Mouse (Mus musculus) bone marrow, adult 2 months (tissue): ENCODE data around the gene Brd4.

Experiments
- CTCF ChIP-seq: fragments of 200-500 bp; IDR thresholded peaks from 2 replicates; pipeline ENCODE4 v1.5.1; 2011; ENCODE audit warnings: low read length, control low read depth; ENCODE audit not compliant: control insufficient read depth, insufficient read depth
- POLR2A ChIP-seq: fragments of 200-500 bp; IDR thresholded peaks from 2 replicates; pipeline ENCODE4 v1.6.1; 2011; ENCODE audit warnings: low read depth, mild to moderate bottlenecking, control low read depth, low read length, borderline replicate concordance; ENCODE audit not compliant: control insufficient read depth

DNA sequence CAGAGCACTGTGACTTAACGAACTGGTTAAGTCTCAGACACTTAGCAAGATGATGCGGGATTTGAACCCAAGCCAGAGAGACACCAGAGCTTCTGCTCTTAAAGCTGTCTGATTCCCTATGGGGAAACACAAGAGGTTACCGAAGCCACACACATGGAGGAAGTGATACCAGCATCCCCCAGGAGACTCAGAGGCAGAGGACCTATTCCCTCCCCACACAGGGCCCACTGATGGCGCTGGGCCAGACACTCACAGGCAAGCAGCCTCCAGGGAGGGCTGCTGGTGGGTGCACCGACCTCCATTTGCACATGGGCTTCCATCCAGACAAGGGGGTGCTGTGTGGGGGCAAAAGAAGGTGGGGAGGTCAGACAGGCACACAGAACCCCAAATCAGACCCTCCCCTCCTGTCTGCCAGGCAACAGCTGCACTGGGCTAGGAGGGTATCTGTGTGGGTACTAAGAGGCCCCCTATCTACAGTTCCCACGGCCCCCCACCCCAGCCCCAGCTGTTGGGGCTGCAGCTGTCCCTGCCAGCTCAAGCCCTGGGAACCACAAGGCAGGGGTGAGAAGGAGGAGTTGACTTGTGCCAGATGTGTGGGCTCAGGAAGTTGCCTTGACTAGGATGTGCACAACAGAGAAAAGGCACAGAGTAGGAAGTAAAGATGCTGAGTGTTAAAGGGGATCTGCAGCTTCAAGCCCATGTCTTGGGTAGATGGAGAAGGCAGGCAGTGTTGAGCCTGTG lies 120.4 kb downstream of the Brd4 start:
- TF ChIP-seq POLR2A (no peak), CTCF (no peak)
